Mouse (Mus musculus): ENCODE data around the gene Gpr85.

Gene Gpr85

DNA sequence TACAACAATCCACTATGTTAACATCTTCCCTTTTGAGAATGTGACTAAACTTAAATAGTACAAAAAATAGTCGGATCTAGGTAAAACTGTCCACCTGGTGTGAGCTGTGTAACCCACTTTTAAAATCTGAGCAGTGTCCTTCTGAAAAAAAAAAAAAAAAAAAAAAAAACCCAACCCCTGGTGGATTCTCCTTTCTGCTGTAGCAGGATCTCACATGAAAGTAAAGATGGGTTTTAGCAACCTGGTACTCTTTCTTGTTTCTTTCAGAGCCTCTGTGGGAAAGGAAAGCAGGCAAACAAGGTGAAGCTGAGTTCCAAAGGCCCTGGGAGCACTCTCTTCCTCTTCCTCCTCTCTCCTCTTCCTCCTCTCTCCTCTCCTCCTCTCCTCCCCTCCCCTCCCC is 10.9 kb downstream of the Gpr85 start:
- intact Hi-C loops (cut with DNase I) = no loop called here

DNA sequence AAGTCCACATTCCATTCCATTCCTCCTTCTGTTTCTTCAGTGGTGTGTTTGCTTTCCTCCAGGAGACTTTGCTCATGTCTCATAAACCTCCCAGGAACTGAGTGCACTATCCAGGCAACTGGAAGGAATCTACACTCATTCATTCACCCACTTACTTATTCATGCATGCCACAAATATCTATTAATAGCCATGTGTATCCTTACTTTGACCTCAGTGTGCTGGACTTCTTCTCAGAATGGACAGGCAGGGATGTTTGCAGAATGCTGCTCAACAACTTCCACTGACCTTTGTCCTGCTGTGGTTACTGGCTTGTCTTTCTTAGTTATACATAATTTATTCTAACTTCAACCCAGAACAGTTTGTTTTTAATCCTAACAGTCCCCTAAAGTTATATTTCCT is 23.1 kb downstream of the Gpr85 start:
- intact Hi-C loops (cut with DNase I) = no loop called here

DNA sequence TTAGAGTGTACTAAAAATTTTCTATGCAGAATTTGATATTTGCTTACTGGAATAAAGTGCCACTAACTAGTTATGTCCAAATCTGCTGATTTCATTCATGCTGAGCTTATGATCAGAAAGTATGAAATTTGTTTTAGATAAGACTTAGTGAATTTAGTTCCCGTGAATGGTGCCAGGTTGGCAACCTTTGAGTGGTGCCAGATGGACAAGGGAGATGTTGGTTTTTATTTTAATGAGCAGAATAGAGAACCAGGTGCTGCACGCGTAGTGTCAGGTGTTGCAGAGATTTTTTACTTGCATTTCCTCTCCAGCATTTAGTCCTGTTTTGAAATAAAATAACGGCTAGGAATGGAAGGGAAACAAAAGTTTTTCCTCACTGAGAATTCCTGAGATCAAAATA is 27.6 kb downstream of the Gpr85 start:
- intact Hi-C loops (cut with DNase I) = no loop called here

DNA sequence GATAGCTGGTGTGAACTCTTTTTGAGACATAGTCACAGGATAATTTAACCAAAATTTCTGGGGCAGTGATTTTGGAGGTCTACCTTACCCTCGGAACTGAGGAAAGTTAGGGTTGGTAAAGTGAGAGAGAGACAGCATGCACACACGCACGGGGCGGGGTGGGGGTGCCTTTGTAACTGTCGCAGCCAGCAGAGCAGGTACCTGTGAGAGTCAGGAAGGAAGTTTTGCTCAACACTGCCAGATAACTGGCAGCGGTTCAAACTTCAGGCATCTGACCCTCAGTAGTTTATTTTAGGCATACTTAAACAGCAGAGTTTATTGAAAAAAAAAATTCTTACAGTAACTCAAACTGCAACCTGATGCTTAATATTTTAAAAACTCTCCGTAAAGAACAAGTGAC is 39.7 kb downstream of the Gpr85 start:
- intact Hi-C loops (cut with DNase I) = no loop called here

DNA sequence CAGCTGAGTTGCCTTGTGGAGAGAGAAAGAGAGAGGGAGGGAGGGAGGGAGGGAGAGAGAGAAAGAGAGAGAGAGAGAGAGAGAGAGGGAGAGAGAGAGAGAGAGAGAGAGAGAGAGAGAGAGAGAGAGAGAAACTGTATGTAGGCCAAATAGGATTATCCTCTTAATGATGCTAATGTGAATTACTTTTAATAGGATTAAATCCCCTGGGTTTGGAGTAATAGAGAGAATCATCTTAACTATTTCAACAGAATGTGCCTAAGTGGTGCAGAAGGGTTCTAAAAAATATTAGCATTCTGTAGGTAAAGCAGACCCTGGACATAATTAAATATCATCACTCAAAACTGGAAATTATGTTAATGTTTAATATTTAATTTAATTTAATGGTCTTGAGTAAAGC is 42.4 kb downstream of the Gpr85 start:
- intact Hi-C loops (cut with DNase I) = no loop called here

Data from adrenal gland (tissue).